Mouse (Mus musculus): ENCODE data around the gene B3gnt8. TPM values are rescaled to one million over a fixed set of nuclear protein-coding genes. Genes with fewer than 3 reads are reported as not detected.

Gene B3gnt8
- polyA plus RNA-seq, 1 experiment from 2014 or later, result 0.19 TPM

DNA sequence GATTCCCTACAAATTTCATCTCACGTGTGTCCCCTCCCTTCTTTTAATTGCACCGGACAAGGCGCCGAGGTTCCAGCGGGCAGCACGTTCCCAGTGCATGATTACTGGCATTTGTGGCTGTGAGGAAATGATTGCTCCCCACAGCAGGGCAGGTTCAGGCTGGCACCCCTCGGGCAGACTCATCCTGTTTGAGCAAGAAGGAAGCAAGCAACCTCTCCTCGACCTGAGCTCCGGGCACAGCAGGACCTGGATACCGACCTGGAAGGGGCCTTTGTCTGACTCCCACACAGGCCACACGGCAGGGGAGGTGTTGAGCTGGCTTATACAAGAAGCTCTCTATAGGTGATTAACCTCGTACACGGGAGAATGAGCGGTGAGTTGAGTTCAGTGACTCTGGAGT, 18.6 kb downstream of the B3gnt8 start:
- 62% methylated on average over 14 of the region's 14 CpGs for WGBS
- H3K9me3 ChIP-seq (ENCODE audit: control insufficient read depth, low read length), result no peaks in the 10 kb centered on the region
- no peak for ATAC-seq (ENCODE audit: low read depth)

DNA sequence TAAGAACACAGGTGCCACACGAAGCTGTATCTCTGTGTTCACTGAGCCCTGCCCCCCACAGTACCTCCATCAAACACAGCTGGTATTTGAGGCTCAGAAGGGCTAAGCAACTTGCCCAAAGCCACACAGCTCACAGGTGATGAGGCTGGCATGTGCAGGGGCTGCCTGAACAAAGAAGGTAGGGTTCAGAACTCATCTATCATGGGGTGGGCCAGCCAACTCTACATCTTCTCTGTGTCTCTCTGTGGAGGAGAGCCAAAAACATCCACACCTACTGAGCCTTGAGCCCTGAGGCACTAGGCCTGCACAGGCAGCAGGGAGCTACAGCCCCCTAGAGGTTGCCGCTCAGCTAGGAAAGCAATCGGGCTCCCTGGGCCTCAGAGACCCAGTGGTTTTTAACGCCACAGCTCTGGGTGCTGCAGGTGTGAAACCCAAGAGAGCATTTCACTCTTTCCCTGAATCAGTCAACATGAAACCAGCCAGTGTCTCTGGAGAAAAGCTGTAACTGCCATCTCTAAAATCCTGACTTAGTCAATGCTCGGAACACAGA, 21.2 kb downstream of the B3gnt8 start:
- no peak overlapping the region for H3K27ac ChIP-seq (ENCODE audit: low read depth, low read length)
- ATAC-seq (ENCODE audit: low read depth), result no peak
- 56% methylated on average over 5 of the region's 5 CpGs for WGBS

More for the DNA sequence above, 18.6 kb downstream of the B3gnt8 start:
- H3K27ac ChIP-seq (ENCODE audit: low read depth, low read length), result no peak overlapping the region
- no peak overlapping the region for H3K9ac ChIP-seq (replicated peaks; ENCODE audit: low read depth, low read length)
- H3K4me3 ChIP-seq (ENCODE audit: low read depth, low read length), result no peak overlapping the region
- H3K36me3 ChIP-seq (ENCODE audit: control insufficient read depth, insufficient read depth, low read length), result no peaks in the 10 kb centered on the region
- H3K4me2 ChIP-seq (ENCODE audit: low read depth, low read length), result no peak overlapping the region
- H3K4me1 ChIP-seq (ENCODE audit: control insufficient read depth, insufficient read depth, low read length), result no peaks in the 10 kb centered on the region
- no peaks in the 10 kb centered on the region for H3K27me3 ChIP-seq (ENCODE audit: control insufficient read depth, insufficient read depth, low read length)

GRCm38 (mm10) chr7:25649839-25650238, 23.4 kb downstream of the B3gnt8 start:
- no peaks in the 10 kb centered on the region for H3K36me3 ChIP-seq (ENCODE audit: control insufficient read depth, insufficient read depth, low read length)
- no peaks in the 10 kb centered on the region for H3K27me3 ChIP-seq (ENCODE audit: control insufficient read depth, insufficient read depth, low read length)
- no peak overlapping the region for H3K27ac ChIP-seq (ENCODE audit: low read depth, low read length)
- 89% methylated on average over 5 of the region's 5 CpGs for WGBS
- H3K4me1 ChIP-seq (ENCODE audit: control insufficient read depth, insufficient read depth, low read length), result no peaks in the 10 kb centered on the region
- no peak for ATAC-seq (ENCODE audit: low read depth)
- no peak overlapping the region for H3K4me2 ChIP-seq (ENCODE audit: low read depth, low read length)
- H3K9ac ChIP-seq (replicated peaks; ENCODE audit: low read depth, low read length), result no peak overlapping the region
- H3K4me3 ChIP-seq (ENCODE audit: low read depth, low read length), result no peak overlapping the region
- H3K9me3 ChIP-seq (ENCODE audit: control insufficient read depth, low read length), result no peaks in the 10 kb centered on the region

More for the DNA sequence above, 21.2 kb downstream of the B3gnt8 start:
- Histone ChIP-seq H3K4me1 (ENCODE audit: control insufficient read depth, insufficient read depth, low read length) (no peaks in the 10 kb centered on the region), H3K9me3 (ENCODE audit: control insufficient read depth, low read length) (no peaks in the 10 kb centered on the region), H3K27me3 (ENCODE audit: control insufficient read depth, insufficient read depth, low read length) (no peaks in the 10 kb centered on the region), H3K4me3 (ENCODE audit: low read depth, low read length) (no peak overlapping the region), H3K9ac (replicated peaks; ENCODE audit: low read depth, low read length) (no peak overlapping the region), H3K36me3 (ENCODE audit: control insufficient read depth, insufficient read depth, low read length) (no peaks in the 10 kb centered on the region), H3K4me2 (ENCODE audit: low read depth, low read length) (no peak overlapping the region)

- 83% methylated on average over 8 of the region's 8 CpGs for WGBS
- H3K27me3 ChIP-seq (ENCODE audit: control insufficient read depth, insufficient read depth, low read length), result no peaks in the 10 kb centered on the region
- no peak for ATAC-seq (ENCODE audit: low read depth)
Measured at GRCm38 (mm10) chr7:25651281-25651680, 24.8 kb downstream of the B3gnt8 start.

GRCm38 (mm10) chr7:25652244-25652759, 25.8 kb downstream of the B3gnt8 start:
- no peaks in the 10 kb centered on the region for H3K27me3 ChIP-seq (ENCODE audit: control insufficient read depth, insufficient read depth, low read length)
- no peak overlapping the region for H3K4me2 ChIP-seq (ENCODE audit: low read depth, low read length)
- no peak overlapping the region for H3K27ac ChIP-seq (ENCODE audit: low read depth, low read length)
- no peaks in the 10 kb centered on the region for H3K36me3 ChIP-seq (ENCODE audit: control insufficient read depth, insufficient read depth, low read length)
- no peak for ATAC-seq (ENCODE audit: low read depth)
- WGBS, result 92% methylated on average over 12 of the region's 12 CpGs
- H3K4me3 ChIP-seq (ENCODE audit: low read depth, low read length), result no peak overlapping the region
- no peaks in the 10 kb centered on the region for H3K9me3 ChIP-seq (ENCODE audit: control insufficient read depth, low read length)
- no peak overlapping the region for H3K9ac ChIP-seq (replicated peaks; ENCODE audit: low read depth, low read length)
- no peaks in the 10 kb centered on the region; the same call in 1 of the 2 replicates for H3K4me1 ChIP-seq (ENCODE audit: control insufficient read depth, insufficient read depth, low read length)

More at GRCm38 (mm10) chr7:25651281-25651680, 24.8 kb downstream of the B3gnt8 start:
- Histone ChIP-seq H3K36me3 (ENCODE audit: control insufficient read depth, insufficient read depth, low read length) (no peaks in the 10 kb centered on the region), H3K4me2 (ENCODE audit: low read depth, low read length) (no peak overlapping the region), H3K9ac (replicated peaks; ENCODE audit: low read depth, low read length) (no peak overlapping the region), H3K4me3 (ENCODE audit: low read depth, low read length) (no peak overlapping the region), H3K9me3 (ENCODE audit: control insufficient read depth, low read length) (no peaks in the 10 kb centered on the region), H3K4me1 (ENCODE audit: control insufficient read depth, insufficient read depth, low read length) (no peaks in the 10 kb centered on the region), H3K27ac (ENCODE audit: low read depth, low read length) (no peak overlapping the region)

- Histone ChIP-seq H3K27me3 (ENCODE audit: control insufficient read depth, insufficient read depth, low read length) (no peaks in the 10 kb centered on the region), H3K4me3 (ENCODE audit: low read depth, low read length) (no peak overlapping the region), H3K4me1 (ENCODE audit: control insufficient read depth, insufficient read depth, low read length) (peaks cover 10% of the 10 kb centered on the region), H3K36me3 (ENCODE audit: control insufficient read depth, insufficient read depth, low read length) (no peaks in the 10 kb centered on the region), H3K4me2 (ENCODE audit: low read depth, low read length) (no peak overlapping the region), H3K9me3 (ENCODE audit: control insufficient read depth, low read length) (no peaks in the 10 kb centered on the region), H3K9ac (replicated peaks; ENCODE audit: low read depth, low read length) (no peak overlapping the region), H3K27ac (ENCODE audit: low read depth, low read length) (no peak overlapping the region)
- ATAC-seq (ENCODE audit: low read depth), result no peak
- WGBS, result 77% methylated on average over 11 of the region's 11 CpGs
Measured at GRCm38 (mm10) chr7:25655601-25656428, 29.4 kb downstream of the B3gnt8 start.

DNA sequence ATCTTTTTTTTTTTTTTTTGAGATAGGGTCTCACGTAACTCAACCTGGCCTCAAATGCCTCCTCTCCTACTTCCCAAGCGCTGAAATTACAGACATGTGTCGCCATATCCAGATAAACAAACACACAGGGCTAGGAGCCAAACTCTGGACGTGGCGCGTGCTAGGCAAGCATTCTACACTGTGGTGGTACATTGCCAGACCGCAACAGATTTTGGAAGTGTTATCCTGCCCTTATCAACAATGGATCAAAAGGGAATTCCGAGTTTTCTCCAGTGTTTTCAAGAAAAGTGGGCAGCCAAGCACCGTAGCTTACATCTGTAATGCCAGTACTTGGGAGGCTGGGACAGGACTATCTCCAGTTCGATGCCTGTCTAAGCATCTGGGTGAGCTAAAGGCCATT, 31.3 kb downstream of the B3gnt8 start:
- peaks cover 10% of the 10 kb centered on the region for H3K4me1 ChIP-seq (ENCODE audit: control insufficient read depth, insufficient read depth, low read length)
- H3K36me3 ChIP-seq (ENCODE audit: control insufficient read depth, insufficient read depth, low read length), result no peaks in the 10 kb centered on the region
- WGBS, result 47% methylated on average over 10 of the region's 10 CpGs
- peak overlapping the region; percentile 83 for H3K4me2 ChIP-seq (ENCODE audit: low read depth, low read length)
- peak overlapping the region; percentile 55 for H3K4me3 ChIP-seq (ENCODE audit: low read depth, low read length)
- no peaks in the 10 kb centered on the region for H3K9me3 ChIP-seq (ENCODE audit: control insufficient read depth, low read length)
- H3K27me3 ChIP-seq (ENCODE audit: control insufficient read depth, insufficient read depth, low read length), result no peaks in the 10 kb centered on the region
- ATAC-seq (ENCODE audit: low read depth), result no peak
- H3K27ac ChIP-seq (ENCODE audit: low read depth, low read length), result no peak overlapping the region
- peak overlapping the region; percentile 67 for H3K9ac ChIP-seq (replicated peaks; ENCODE audit: low read depth, low read length)

DNA sequence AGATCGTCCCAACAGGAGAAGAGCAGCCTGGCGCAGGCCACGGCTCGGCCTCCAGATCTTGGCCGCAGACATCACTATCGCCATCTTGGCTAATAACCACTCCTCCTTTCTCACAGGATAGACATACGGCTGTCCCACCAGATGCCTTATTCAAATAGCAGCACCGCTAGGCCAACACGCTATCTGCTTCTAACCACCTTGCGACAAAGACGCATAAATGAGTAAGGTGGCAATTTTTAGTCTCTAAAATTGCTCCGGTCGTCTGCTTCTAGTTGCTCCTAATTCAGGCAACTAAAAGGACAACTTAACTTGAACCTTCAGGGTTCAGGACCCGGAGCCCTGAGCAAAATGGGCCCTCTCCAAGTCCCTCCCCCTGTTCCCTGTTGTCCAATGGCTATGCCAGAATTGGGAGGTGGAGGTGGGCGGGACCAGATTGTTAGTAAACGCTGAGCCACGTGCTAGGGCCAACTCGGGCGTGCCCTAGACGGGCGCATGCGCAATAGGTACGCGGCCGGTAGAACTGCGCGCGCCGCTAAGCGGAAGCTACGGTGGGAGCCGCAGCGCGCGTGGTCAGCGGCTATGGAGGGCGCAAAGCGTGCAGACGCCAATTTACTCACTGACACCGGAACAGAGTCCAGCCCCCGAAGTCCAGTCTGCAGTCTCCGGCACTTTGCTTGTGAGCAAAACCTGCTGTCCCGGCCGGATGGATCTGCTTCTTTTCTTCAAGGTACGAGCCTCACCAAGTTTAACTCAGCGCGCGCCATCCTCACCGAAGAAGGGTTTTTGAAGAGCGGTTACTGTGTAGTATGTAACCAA, 32.4 kb downstream of the B3gnt8 start, which contains the start of the genes Bckdha and Exosc5:
Gene Bckdha (minus strand): TSS at position 325 of the 816 bp plus-strand sequence.
Gene Exosc5 (plus strand): TSS at position 508 of the 816 bp plus-strand sequence.
- Histone ChIP-seq H3K36me3 (ENCODE audit: control insufficient read depth, insufficient read depth, low read length) (0 out of 2 replicates have a peak, but pooled peaks cover 4% of the 10 kb centered on the region), H3K4me1 (ENCODE audit: control insufficient read depth, insufficient read depth, low read length) (peaks cover 10% of the 10 kb centered on the region), H3K9me3 (ENCODE audit: control insufficient read depth, low read length) (no peaks in the 10 kb centered on the region), H3K27ac (ENCODE audit: low read depth, low read length) (0 out of 2 replicates have a peak within 1 kb of the TSS, but pooled peaks have one; percentile 58), H3K9ac (replicated peaks; ENCODE audit: low read depth, low read length) (peak within 1 kb of the TSS; percentile 67), H3K4me2 (ENCODE audit: low read depth, low read length) (peak within 1 kb of the TSS; percentile 83), H3K4me3 (ENCODE audit: low read depth, low read length) (peak within 1 kb of the TSS; percentile 55), H3K27me3 (ENCODE audit: control insufficient read depth, insufficient read depth, low read length) (no peaks in the 10 kb centered on the region)
- WGBS, result under 1% methylated on average over 50 of the region's 50 CpGs
- ATAC-seq (ENCODE audit: low read depth), result peak; percentile 99

Measured in neural tube, embryonic 14.5 days (tissue).